Mouse (Mus musculus): ENCODE measurements around the gene Rrp12.
A peak's percentile ranks its signal among the peaks of the same experiment; 100 is the strongest.

The Rrp12 gene

DNA sequence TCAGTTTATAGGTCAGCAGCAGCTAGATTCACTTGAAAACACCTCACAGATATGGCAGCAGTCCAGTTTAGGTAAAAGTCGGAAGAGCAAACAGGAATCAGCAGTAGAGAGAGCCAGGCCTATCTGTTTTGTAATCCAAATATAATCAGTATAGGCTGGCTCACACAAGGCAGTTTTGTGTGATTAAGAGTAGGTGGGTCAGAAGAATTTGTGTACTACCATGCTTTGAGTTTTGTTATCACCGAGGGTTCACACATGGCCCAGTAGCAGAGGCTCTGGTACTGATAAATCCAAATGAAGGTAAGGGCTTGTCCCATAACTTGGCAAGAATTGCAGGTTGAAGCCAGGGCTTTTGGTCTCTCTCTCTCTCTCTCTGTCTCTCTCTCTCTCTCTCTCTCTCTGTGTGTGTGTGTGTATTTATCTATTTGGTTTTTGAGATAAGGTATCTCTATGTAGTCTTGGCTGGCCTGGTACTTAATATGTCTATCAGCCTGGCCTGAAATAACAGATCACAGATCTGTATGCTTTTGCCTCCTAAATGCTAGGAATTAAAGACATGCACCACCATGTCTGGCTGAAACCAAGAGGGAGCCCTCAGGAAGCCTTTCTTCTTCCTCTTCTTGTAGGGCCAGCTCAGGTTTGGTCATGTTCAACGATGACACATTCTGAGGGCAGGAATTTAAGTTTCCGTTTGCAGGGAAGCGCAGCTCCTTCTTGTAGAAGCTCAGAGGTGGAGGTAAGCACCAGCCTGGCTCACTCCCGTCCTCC is 10.5 kb upstream of the Rrp12 start:
- DNase-seq (ENCODE audit: low read depth, low spot score): no peak

- DNase-seq (ENCODE audit: low read depth, low spot score): no peak
Measured at GRCm38 (mm10) chr19:41905246-41905645, 9.3 kb upstream of the Rrp12 start.

GRCm38 (mm10) chr19:41902848-41903593 is 7.0 kb upstream of the Rrp12 start:
- no peak for DNase-seq (ENCODE audit: low read depth, low spot score)

DNA sequence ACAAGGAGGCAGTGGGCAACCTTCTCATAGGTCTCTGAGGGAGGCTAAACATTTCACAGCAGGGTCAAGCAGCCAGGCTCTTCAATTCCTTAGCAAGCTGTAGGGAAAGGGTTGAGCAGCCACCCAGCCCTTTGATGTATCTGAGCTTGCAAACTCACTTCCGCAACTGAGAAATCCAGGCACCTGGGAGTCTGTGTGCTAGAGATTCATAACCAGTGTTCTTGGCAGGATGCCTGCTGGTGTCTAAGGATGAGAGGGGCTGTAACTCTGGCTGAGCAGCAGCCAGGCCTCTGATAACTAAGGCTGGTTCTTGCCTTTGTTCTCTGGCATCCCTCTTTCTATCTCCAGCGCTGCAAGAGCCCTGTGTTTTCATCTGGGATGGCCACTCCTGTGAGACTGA is 5.7 kb upstream of the Rrp12 start:
- DNase-seq (ENCODE audit: low read depth, low spot score): no peak

DNA sequence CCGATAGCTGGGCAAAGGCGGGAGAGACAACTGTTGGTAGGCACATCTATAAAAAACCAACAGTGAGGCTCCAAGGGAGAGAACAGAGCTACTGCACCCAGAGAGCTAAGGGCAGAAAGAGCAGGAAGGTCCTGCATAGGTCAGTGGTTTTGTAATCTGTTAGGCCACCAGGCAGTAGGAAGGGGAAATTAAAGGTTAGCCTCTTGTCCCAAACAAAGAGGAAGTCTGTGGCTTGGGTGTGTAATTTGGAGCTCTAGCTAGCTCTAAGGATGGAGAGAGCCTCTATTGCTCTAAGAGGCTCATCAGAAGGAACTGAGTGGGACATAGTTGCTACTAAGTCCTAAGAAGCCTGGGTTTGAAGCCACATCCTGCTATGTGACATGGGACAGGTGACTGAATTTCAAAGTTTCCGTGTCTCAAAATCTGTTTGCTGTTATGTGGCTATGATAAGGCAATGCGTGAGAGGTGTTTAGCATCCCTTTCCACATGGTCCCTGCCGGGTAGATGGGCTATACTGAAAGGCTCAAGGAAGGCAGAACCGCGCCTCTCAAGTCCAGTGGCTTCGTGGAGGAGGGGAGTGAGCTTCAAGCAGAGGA is 4.6 kb upstream of the Rrp12 start:
- no peak for DNase-seq (ENCODE audit: low read depth, low spot score)

DNA sequence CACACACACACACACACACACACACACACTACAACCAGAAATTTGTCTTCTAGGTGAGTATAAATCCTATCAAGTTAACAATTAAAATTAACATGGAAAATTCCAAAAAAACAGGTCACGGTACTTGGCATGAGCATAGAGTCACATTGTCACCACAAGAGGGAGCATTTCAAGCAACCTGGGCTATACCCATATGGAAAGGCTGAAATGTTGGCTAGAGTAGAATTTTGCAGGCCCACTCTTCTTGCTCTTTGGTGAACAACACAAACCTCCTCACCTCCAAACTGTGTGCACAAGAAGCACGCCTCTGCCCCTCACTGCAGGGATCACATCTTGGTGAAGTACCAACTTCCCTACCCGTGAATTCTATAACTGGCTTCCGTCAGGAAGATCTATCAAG is 2.9 kb upstream of the Rrp12 start:
- peak; percentile 80 for DNase-seq (ENCODE audit: low read depth, low spot score)

DNA sequence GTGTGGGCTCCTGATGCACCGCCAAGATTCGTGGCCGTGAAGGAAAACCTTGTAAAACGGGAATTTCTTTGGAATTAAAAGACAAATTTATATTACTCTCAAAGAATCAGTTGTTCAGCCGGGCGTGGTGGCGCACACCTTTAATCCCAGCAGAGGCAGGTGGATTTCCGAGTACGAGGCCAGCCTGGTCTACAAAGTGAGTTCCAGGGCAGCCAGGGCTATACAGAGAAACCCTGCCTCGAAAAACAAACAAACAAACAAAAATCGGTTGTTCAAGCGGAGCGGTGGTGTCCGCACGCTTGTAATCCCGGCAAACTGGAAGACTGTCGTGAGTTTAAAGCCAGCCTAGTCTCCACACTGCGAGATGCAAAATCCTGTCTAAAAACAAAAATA is 342 bp upstream of the Rrp12 start:
- DNase-seq (ENCODE audit: low read depth, low spot score): no peak

- no peak for DNase-seq (ENCODE audit: low read depth, low spot score)
Measured at GRCm38 (mm10) chr19:41894959-41895358, 1.0 kb downstream of the Rrp12 start.

GRCm38 (mm10) chr19:41888191-41888590 is 7.8 kb downstream of the Rrp12 start:
- DNase-seq (ENCODE audit: low read depth, low spot score): no peak

- DNase-seq (ENCODE audit: low read depth, low spot score): no peak
Measured at GRCm38 (mm10) chr19:41883882-41884281, 12.1 kb downstream of the Rrp12 start.

GRCm38 (mm10) chr19:41881842-41882241 is 14.1 kb downstream of the Rrp12 start:
- DNase-seq (ENCODE audit: low read depth, low spot score): no peak

GRCm38 (mm10) chr19:41874356-41874755 is 21.6 kb downstream of the Rrp12 start:
- DNase-seq (ENCODE audit: low read depth, low spot score): no peak

DNA sequence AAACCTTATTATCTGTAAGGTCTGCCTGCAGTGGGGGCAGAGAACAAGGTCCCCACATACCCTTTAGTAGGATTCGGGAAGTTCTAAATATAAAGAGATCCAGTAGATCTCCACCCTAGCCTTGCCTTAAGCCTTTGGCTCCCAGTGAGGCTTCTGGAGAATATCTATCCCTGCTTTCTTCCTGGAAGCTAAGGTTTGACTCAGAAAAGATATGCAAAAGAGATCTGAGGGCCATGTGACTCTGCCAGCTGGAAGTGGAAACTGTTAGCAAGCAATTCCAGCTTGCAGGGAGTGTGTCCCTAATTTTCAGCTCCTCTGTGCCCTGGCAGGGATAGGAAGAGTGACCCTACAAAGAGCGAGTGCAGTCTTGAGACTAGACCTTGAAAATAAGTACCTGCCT is 23.7 kb downstream of the Rrp12 start:
- peak; percentile 73 for DNase-seq (ENCODE audit: low read depth, low spot score)

DNA sequence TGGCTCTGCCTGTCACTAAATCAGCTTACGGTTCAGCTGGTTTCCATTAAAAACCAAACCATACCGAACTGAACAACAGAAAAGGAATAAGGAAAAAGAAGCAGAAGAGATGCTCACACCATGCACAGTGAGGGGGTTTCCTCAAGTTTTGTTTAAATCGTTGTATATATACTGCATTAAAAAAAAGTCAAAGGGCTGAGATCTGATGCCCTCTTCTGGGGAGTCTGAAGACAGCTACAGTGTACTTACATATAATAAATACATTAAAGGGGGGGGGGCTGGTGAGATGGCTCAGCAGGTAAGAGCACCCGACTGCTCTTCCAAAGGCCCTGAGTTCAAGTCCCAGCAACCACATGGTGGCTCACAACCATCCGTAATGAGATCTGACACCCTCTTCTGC is 26.0 kb downstream of the Rrp12 start:
- DNase-seq (ENCODE audit: low read depth, low spot score): peak; percentile 28

DNA sequence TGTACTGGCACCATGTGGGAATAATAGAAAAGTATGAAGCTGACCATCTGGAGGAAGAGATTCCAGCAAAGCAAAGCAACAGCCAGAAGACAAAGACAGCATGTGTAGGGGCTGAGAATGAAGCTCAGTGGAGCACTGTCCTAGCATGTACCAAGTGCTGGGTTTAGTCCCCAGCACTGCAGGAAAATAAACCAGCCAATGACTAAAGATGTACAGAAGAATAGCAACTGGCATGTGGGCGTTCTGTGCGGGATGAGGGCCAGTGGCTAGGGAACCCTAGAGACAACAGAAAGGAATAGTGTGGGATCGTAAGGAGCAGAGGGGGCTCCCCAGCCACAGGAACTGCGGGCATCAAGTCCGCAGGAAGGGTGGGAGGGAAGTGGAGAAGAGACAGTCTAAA is 26.7 kb downstream of the Rrp12 start:
- peak; percentile 75 for DNase-seq (ENCODE audit: low read depth, low spot score)

- no peak for DNase-seq (ENCODE audit: low read depth, low spot score)
Measured at GRCm38 (mm10) chr19:41866707-41867106, 29.3 kb downstream of the Rrp12 start.

- peak; percentile 14 for DNase-seq (ENCODE audit: low read depth, low spot score)
Measured at GRCm38 (mm10) chr19:41857816-41858310, 38.1 kb downstream of the Rrp12 start.

GRCm38 (mm10) chr19:41857086-41857762 is 38.7 kb downstream of the Rrp12 start:
- DNase-seq (ENCODE audit: low read depth, low spot score): no peak

GRCm38 (mm10) chr19:41852423-41852822 is 43.5 kb downstream of the Rrp12 start:
- no peak for DNase-seq (ENCODE audit: low read depth, low spot score)

DNA sequence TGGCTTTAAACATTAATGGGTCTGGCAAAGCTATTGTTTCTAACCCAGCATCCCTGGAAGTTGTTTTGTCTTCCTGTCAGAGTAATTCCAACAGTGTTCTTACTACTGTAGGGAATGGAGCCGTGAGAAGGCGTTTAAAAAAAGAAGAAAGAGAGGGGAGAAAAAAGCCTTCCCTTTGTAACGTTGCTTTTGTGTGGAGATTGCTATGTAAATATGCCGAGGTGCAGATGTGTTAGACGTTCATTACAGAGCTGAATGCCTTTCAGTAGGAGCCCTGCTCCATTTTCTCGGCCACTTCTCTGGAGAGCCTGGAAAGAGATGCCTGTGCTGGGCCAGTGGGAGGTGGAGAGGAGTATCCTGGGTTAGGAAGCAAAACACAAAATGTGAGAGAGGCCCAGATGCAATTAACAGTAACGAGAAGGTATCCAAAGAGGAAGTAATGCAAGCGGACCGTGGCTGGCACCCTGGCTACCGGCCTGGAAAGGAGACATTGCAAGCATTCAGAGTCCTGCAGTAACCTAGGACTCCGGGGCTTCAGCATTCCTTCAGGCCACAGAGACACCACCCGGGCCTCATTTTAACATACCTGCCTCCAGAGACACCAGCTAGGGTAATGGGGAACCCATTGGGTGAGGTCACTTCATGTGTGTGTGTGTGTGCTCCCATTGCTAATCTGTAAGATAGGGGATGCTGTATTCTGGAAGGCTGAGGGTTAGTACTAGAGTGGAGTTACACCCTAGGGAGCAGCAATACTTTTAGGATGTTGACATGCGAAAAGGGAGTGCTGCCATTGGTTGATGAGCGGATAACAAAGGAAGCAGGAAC is 45.0 kb downstream of the Rrp12 start:
- peak; percentile 24 for DNase-seq (ENCODE audit: low read depth, low spot score)
